Mouse (Mus musculus) bone marrow macrophage, adult 2 months (primary cell): Measurements from ENCODE around the gene Tlr2.

Experiments used
- CTCF ChIP-seq: IDR thresholded peaks from 2 replicates; pipeline ENCODE4 v1.5.1; 2012; ENCODE audit warnings: low read depth, mild to moderate bottlenecking, low read length, moderate library complexity
- POLR2A ChIP-seq: IDR thresholded peaks from 2 replicates; pipeline ENCODE4 v1.6.1; 2012; ENCODE audit warnings: mild to moderate bottlenecking, low read depth, low read length, borderline replicate concordance

GRCm38 (mm10) chr3:83862956-83863355, 21.4 kb upstream of the Tlr2 start:
- TF ChIP-seq CTCF (no peak), POLR2A (no peak)
